Mouse (Mus musculus): ENCODE data around the gene Gm10750. TPM values are rescaled to one million over a fixed set of nuclear protein-coding genes. Genes with fewer than 3 reads are reported as not detected.
"Not testable (repeated sequence)": the region's sequence is repeated elsewhere in the genome, so short reads cannot be mapped to it uniquely, and the experiment has no call there.

Gm10750 gene
- not detected in 2 replicates for polyA plus RNA-seq (2014; fragmentation: Nextera tagmentation; extraction: Ambion mirVana)

DNA sequence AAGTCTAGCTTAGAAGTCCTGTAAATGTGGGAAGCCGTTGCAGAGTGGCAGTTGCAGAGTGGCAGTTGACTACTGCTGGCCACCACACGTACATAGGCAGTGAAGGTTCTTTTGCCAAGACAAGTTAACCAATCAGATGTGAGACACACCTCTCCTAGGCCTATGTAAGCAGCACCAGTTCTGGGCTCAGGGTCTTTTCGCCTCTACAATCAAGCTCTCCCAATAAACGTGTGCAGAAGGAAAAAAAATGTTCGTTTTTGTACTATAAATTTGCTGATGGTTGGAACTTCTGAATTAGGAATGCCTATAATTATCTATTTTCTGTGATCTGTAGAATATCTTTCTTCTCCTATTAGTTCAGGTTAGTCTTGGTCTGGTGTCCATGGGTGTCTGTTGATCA lies at the start of gene Gm10750:
Gene Gm10750, minus strand, starts transcription at position 101 of the 400 bp plus-strand sequence.
- H3K4me1 ChIP-seq (ENCODE audit: control insufficient read depth in 2 of 2, insufficient read depth in 2 of 2, low read length in 2 of 2); H3K27ac ChIP-seq (replicated peaks in 1 of 2; ENCODE audit: control insufficient read depth in 1 of 2, insufficient read depth in 1 of 2, low read depth in 2 of 2, low read length in 2 of 2); H3K4me3 ChIP-seq (ENCODE audit: control insufficient read depth in 1 of 2, insufficient read depth in 1 of 2, low read depth in 1 of 2, low read length in 2 of 2); H3K9ac ChIP-seq (ENCODE audit: low read length); H3K9me3 ChIP-seq (ENCODE audit: control insufficient read depth, low read length); H3K27me3 ChIP-seq (ENCODE audit: control insufficient read depth, insufficient read depth, low read length); H3K4me2 ChIP-seq (ENCODE audit: low read length); ATAC-seq (ENCODE audit: insufficient number of reproducible peaks, insufficient read depth, low FRiP score, low read depth); H3K36me3 ChIP-seq (ENCODE audit: control insufficient read depth, insufficient read depth, low read length): not testable (repeated sequence)
- WGBS = 58% methylated on average over 5 of the region's 5 CpGs

DNA sequence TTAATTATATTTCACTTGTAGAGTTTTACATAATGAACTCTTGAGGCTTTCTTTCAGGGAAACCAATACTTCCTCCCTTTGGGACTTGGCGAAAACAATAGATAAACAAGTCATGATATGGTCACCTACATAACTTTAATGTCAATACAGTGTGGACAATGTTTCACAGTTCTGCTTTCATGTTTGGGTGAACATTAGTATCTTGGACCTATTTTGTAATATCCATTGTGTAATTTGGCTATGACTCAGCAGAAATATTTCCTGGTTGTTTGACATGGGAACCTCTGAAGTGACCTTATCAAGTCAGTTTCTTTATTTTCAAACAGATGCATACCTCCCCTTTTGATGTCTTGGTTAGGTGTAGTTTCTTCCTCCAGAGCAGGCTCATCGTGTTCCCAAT lies 12.2 kb downstream of the Gm10750 start:
- 69% methylated on average over 2 of the region's 2 CpGs for WGBS
- ATAC-seq (ENCODE audit: insufficient number of reproducible peaks, insufficient read depth, low FRiP score, low read depth) = no peak
- H3K27me3 ChIP-seq (ENCODE audit: control insufficient read depth, insufficient read depth, low read length) = no peaks in the 10 kb centered on the region
- H3K9ac ChIP-seq (ENCODE audit: low read length) = no peak overlapping the region
- no peak overlapping the region for H3K27ac ChIP-seq (replicated peaks in 1 of 2; ENCODE audit: control insufficient read depth in 1 of 2, insufficient read depth in 1 of 2, low read depth in 2 of 2, low read length in 2 of 2)
- no peak overlapping the region for H3K4me3 ChIP-seq (ENCODE audit: control insufficient read depth in 1 of 2, insufficient read depth in 1 of 2, low read depth in 1 of 2, low read length in 2 of 2)
- H3K4me2 ChIP-seq (ENCODE audit: low read length) = no peak overlapping the region
- peaks cover 6% of the 10 kb centered on the region; the same call in 1 of the 2 replicates for H3K9me3 ChIP-seq (ENCODE audit: control insufficient read depth, low read length)
- H3K36me3 ChIP-seq (ENCODE audit: control insufficient read depth, insufficient read depth, low read length) = no peaks in the 10 kb centered on the region
- no peaks in the 10 kb centered on the region for H3K4me1 ChIP-seq (ENCODE audit: control insufficient read depth in 2 of 2, insufficient read depth in 2 of 2, low read length in 2 of 2)

- Histone ChIP-seq H3K9ac (ENCODE audit: low read length) (no peak within 1 kb of the TSS), H3K4me2 (ENCODE audit: low read length) (no peak within 1 kb of the TSS), H3K27me3 (ENCODE audit: control insufficient read depth, insufficient read depth, low read length) (no peaks in the 10 kb centered on the region), H3K9me3 (ENCODE audit: control insufficient read depth, low read length) (peaks cover 6% of the 10 kb centered on the region; the same call in 1 of the 2 replicates), H3K27ac (replicated peaks in 1 of 2; ENCODE audit: control insufficient read depth in 1 of 2, insufficient read depth in 1 of 2, low read depth in 2 of 2, low read length in 2 of 2) (no peak within 1 kb of the TSS), H3K4me3 (ENCODE audit: control insufficient read depth in 1 of 2, insufficient read depth in 1 of 2, low read depth in 1 of 2, low read length in 2 of 2) (no peak within 1 kb of the TSS), H3K36me3 (ENCODE audit: control insufficient read depth, insufficient read depth, low read length) (no peaks in the 10 kb centered on the region), H3K4me1 (ENCODE audit: control insufficient read depth in 2 of 2, insufficient read depth in 2 of 2, low read length in 2 of 2) (no peaks in the 10 kb centered on the region)
- ATAC-seq (ENCODE audit: insufficient number of reproducible peaks, insufficient read depth, low FRiP score, low read depth) = no peak
These were observed 13.9 kb downstream of the Gm10750 start, which contains the start of gene Gm1330 for GRCm38 (mm10) chr2:149003151-149003550. Gene Gm1330, minus strand, starts transcription at chr2:149003251.

DNA sequence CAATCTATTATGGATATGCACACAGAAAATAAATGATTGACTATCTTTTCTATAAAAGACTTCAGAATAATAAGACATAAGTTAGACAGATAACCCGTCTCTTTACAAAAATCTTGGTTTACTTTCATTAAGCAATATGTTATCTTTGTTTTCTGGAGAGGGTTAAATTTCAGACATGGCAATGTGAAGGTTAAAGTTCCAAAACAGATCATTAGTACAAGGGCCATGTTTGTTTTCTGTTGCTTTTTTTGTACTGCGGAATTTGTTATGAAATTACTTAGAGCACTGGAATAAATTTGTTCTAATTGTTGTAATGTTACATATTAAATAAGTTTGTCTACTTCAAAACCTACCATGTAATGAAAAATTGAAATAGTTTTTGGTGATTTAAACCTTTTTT lies 21.9 kb downstream of the Gm10750 start:
- ATAC-seq (ENCODE audit: insufficient number of reproducible peaks, insufficient read depth, low FRiP score, low read depth) = no peak
- H3K4me1 ChIP-seq (ENCODE audit: control insufficient read depth in 2 of 2, insufficient read depth in 2 of 2, low read length in 2 of 2) = no peaks in the 10 kb centered on the region
- no peaks in the 10 kb centered on the region for H3K27me3 ChIP-seq (ENCODE audit: control insufficient read depth, insufficient read depth, low read length)
- no peaks in the 10 kb centered on the region for H3K36me3 ChIP-seq (ENCODE audit: control insufficient read depth, insufficient read depth, low read length)
- no peaks in the 10 kb centered on the region for H3K9me3 ChIP-seq (ENCODE audit: control insufficient read depth, low read length)
- H3K9ac ChIP-seq (ENCODE audit: low read length) = no peak overlapping the region
- H3K4me3 ChIP-seq (ENCODE audit: control insufficient read depth in 1 of 2, insufficient read depth in 1 of 2, low read depth in 1 of 2, low read length in 2 of 2) = no peak overlapping the region
- 77% methylated on average over 2 of the region's 2 CpGs for WGBS
- no peak overlapping the region for H3K4me2 ChIP-seq (ENCODE audit: low read length)
- H3K27ac ChIP-seq (replicated peaks in 1 of 2; ENCODE audit: control insufficient read depth in 1 of 2, insufficient read depth in 1 of 2, low read depth in 2 of 2, low read length in 2 of 2) = no peak overlapping the region

Other genes with a start within 250 kb of the Gm10750 start
- not detected in 2 replicates for gene Cst11, start 245.7 kb downstream of the Gm10750 start, polyA plus RNA-seq (2014; fragmentation: Nextera tagmentation; extraction: Ambion mirVana)
- gene 8030411F24Rik, start 235.2 kb downstream of the Gm10750 start, polyA plus RNA-seq (2014; fragmentation: Nextera tagmentation; extraction: Ambion mirVana) = not detected in 2 replicates
- gene Cst12, start 227.9 kb downstream of the Gm10750 start, polyA plus RNA-seq (2014; fragmentation: Nextera tagmentation; extraction: Ambion mirVana) = not detected in 2 replicates
- gene Cst8, start 218.5 kb downstream of the Gm10750 start, polyA plus RNA-seq (2014; fragmentation: Nextera tagmentation; extraction: Ambion mirVana) = not detected in 2 replicates
- gene Cst13, start 197.2 kb downstream of the Gm10750 start, polyA plus RNA-seq (2014; fragmentation: Nextera tagmentation; extraction: Ambion mirVana) = not detected in 2 replicates
- 3.0 and 6.8 TPM in 2 replicates for gene Cst9, start 182.1 kb downstream of the Gm10750 start, polyA plus RNA-seq (2014; fragmentation: Nextera tagmentation; extraction: Ambion mirVana)
- gene 9230104L09Rik, start 152.2 kb downstream of the Gm10750 start, polyA plus RNA-seq (2014; fragmentation: Nextera tagmentation; extraction: Ambion mirVana) = 0.32 TPM in 1 of 2 replicates, not detected in the other
- gene Cst3, start 141.5 kb downstream of the Gm10750 start, polyA plus RNA-seq (2014; fragmentation: Nextera tagmentation; extraction: Ambion mirVana) = 901 and 992 TPM in 2 replicates
- not detected in 2 replicates for gene Gm1330, start 14.0 kb downstream of the Gm10750 start, polyA plus RNA-seq (2014; fragmentation: Nextera tagmentation; extraction: Ambion mirVana)